Mouse (Mus musculus) cerebellum, adult 11-12 months (tissue): Measurements from ENCODE around the gene Ube4b.
"Not testable (repeated sequence)": the region's sequence is repeated elsewhere in the genome, so short reads cannot be mapped to it uniquely, and the experiment has no call there.

Source experiments
- DNase-seq: peaks from one replicate; pipeline ENCODE4 v3.0.0; 2022

The Ube4b gene

GRCm38 (mm10) chr4:149426325-149427199, at the start of gene Ube4b:
Ube4b (minus strand) TSS chr4:149426749.
- peak; percentile 97 for DNase-seq

GRCm38 (mm10) chr4:149475096-149475495, 48.5 kb upstream of the Ube4b start:
- DNase-seq: no peak

- DNase-seq: no peak
These were observed 43.0 kb upstream of the Ube4b start for GRCm38 (mm10) chr4:149469557-149469956.

- DNase-seq: no peak
These were observed 36.9 kb upstream of the Ube4b start for GRCm38 (mm10) chr4:149463435-149463950.

GRCm38 (mm10) chr4:149462305-149462971, 35.9 kb upstream of the Ube4b start:
- no peak for DNase-seq

- DNase-seq: peak; percentile 88
These were observed 35.2 kb upstream of the Ube4b start for GRCm38 (mm10) chr4:149461579-149462304.

- DNase-seq: not testable (repeated sequence)
These were observed 33.9 kb upstream of the Ube4b start for GRCm38 (mm10) chr4:149460475-149460874.

GRCm38 (mm10) chr4:149459425-149459824, 32.9 kb upstream of the Ube4b start:
- no peak for DNase-seq

GRCm38 (mm10) chr4:149458526-149458925, 32.0 kb upstream of the Ube4b start:
- DNase-seq: no peak

GRCm38 (mm10) chr4:149457831-149458430, 31.4 kb upstream of the Ube4b start:
- no peak for DNase-seq

- DNase-seq: not testable (repeated sequence)
These were observed 30.6 kb upstream of the Ube4b start for GRCm38 (mm10) chr4:149457163-149457562.

GRCm38 (mm10) chr4:149454879-149455278, 28.3 kb upstream of the Ube4b start, which contains the start of gene Rbp7:
Rbp7 (minus strand) TSS chr4:149454978.
- no peak for DNase-seq

GRCm38 (mm10) chr4:149454263-149454662, 27.7 kb upstream of the Ube4b start:
- no peak for DNase-seq

- DNase-seq: no peak
These were observed 27.1 kb upstream of the Ube4b start for GRCm38 (mm10) chr4:149453656-149454055.

- no peak for DNase-seq
These were observed 24.1 kb upstream of the Ube4b start for GRCm38 (mm10) chr4:149450636-149451035.

- no peak for DNase-seq
These were observed 19.8 kb upstream of the Ube4b start for GRCm38 (mm10) chr4:149446309-149446708.

- DNase-seq: peak; percentile 62
These were observed 19.3 kb upstream of the Ube4b start for GRCm38 (mm10) chr4:149445868-149446267.

- DNase-seq: peak; percentile 92
These were observed 18.6 kb upstream of the Ube4b start for GRCm38 (mm10) chr4:149444964-149445701.

- no peak for DNase-seq
These were observed 17.9 kb upstream of the Ube4b start for GRCm38 (mm10) chr4:149444465-149444864.

GRCm38 (mm10) chr4:149442436-149442835, 15.9 kb upstream of the Ube4b start:
- DNase-seq: no peak

- DNase-seq: no peak
These were observed 14.0 kb upstream of the Ube4b start for GRCm38 (mm10) chr4:149440576-149440975.

- DNase-seq: not testable (repeated sequence)
These were observed 5.3 kb upstream of the Ube4b start for GRCm38 (mm10) chr4:149431887-149432286.
